Mouse (Mus musculus) cerebellum, postnatal 14 days (tissue): ENCODE data around the gene Vsir.

ENCODE experiments used
- DNase-seq, 2 experiments: peaks; one replicate each; pipeline ENCODE4 v3.0.0; 2021; ENCODE audit warnings: mixed read lengths in 2 of 2

Vsir gene

DNA sequence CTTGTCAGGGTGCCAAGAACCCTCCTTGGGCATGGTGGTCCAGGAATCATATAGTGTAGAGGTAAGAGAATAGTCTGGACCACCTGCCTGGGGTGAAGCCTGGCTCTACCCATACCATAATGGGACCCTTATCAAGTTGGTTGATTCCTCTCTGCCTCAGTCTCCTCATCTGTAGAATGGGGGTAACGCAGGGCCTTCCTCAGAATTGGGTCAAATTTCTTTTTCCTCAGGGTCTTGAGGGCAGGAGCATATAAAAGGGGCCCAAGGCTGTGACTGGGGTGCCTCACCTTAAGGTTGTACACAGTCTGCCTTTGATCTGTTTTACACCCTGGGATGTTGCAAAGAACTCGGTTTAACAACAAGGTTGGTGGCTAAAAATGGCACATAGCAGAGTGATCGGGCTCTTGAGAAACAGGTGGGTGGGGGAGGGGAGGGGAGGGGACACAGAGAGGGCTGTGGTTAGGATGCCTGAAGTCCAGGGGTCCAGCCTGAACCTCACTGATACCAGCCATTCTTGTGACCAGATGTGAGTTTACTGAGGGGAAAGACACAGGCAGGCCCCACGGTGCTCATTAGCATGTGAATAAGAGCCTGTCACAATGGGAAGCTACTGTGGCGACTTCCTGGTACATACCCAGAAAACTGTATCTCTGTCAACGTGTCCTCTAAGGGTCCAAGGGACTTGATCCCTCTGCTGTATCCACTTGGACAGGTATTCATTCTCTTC lies 43.7 kb downstream of the Vsir start:
- no peak for DNase-seq

DNA sequence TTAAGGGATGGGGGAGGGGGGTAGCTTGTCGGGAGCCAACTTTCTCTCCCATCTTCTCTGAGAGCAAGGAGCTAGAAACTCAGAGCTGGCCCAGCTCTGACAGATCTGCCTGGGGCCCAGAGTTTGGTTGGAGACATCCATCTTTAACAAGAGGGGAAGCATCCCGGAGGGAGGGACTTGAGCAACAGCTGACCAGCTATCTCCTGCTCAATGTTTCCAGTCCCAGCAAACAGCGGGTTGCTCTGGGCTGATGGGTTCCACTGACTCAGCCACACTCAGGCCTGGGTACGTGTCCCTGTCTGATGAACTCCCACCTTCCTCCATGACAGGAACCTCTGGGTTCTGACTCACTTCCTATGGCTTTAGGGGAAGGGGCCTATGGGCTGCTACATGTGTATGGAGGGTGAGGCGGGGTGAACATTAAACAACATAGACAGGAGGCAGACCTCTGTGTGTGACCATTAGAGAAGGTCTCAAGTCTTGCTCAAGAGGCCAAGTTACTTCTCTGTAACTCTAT lies 44.3 kb downstream of the Vsir start:
- DNase-seq = no peak

DNA sequence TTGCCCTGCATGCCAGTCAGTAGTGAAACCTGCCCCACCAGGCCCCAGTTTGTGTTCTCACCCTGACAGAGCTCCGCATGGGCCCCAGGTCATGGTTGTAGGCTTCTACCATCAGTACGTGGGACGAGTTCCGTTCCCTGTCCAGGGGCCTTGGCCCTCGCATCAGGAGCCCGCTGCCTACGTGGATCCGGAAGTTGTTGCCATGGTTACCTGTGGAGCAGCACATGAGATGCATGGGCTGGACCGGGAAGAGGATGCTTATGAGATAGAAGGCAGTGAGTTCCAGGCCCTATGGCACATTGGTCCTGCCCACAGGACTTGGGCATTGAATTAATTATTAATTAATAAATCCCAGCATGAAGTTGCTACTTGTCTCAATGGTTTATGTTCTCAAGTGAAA lies 45.0 kb downstream of the Vsir start:
- no peak for DNase-seq

DNA sequence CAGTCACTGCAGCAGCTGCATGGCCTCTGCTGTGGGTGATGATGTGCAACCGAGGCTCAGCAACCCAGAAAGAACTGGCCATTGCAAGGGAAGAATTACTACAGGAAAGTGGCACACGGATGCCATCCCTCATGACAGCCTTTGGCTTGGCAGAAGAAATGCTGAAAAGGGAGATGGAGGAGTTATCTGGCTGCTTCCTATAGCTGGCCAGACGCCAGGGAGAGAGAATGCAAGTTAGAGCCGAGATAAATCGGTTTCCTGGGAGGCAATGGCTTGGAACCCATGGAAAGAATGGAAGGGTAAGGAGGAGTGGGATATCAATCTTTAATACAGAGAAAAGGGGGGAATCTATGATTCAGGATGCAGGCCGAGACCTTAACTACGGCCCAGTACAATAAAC lies 48.3 kb downstream of the Vsir start:
- no peak for DNase-seq

DNA sequence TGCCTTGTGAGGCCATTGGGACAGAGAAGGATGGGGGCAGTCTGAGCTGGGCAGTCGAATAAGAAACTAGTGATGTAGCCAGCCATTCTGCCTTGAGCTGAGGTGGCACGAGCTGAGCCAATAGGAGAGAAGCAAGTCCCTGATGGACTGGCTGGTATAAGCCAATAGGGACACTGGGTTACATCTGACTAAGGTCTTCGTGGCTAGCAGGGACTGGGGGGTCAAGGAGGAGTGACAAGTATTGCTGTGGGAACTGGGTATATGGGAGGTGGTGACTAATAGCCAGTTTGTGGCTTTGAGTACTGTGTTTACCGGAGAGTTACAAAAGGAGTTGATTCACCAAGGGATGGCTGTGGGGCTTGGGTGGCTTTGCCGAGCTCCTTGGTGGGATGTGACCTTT lies 49.0 kb downstream of the Vsir start:
- DNase-seq = no peak

DNA sequence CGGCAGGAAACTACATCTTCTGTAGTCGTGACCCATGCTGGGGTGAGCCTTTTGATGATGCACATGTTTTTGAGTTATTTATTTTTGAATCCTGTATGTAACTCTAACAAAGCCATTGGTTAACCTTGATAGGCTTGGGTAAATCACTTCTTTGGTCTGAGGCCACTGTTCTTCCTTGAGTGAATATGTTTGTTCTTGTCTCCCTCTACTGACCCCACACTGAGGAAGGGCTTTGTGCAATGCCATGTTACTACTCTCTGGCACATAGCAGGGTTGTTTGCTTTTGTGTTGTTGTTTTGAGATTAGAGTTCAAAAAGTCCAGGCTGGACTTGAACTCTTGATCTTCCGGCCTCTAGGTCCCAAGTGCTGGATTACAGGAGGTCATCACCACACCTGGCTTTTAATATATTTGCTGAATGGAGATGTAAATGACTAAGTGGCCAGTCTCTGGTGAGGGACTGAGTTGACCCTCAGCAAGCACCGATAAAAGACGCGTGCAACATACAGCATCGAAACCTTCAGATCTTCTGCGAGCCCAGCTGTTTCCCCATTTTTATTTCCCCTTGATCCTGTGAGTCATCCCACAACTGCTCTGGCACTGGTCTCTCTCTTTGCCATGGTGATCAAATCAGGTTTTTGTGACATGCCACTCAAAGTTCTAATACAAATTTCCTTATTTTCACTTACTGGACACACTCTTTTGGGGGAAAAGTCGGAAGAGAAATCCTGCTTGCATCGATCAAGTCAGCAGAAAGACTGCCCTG lies 51.6 kb downstream of the Vsir start:
- DNase-seq = no peak

DNA sequence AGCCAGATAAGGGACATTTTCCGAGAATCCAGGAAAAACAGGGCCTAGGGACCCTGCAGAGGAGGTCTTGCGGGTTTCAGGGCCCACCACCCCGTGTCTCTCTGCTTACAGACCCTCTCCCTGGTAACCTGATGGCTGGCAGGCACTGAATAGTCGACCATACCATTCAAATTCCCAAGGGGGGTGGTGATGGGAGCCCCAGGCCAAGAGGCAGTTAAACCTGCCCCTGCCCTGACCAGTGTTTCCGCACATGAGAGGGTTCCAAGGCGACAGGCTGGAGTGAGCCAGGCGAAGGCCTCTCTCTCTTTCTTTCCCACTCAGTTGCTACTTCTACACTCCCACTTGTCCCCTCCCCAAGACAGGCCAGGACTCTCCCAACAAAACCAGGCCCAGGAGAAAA lies 52.8 kb downstream of the Vsir start, which contains the start of gene Gm17455:
Gene Gm17455, plus strand, starts transcription at position 278 of the 400 bp plus-strand sequence.
- no peak for DNase-seq

DNA sequence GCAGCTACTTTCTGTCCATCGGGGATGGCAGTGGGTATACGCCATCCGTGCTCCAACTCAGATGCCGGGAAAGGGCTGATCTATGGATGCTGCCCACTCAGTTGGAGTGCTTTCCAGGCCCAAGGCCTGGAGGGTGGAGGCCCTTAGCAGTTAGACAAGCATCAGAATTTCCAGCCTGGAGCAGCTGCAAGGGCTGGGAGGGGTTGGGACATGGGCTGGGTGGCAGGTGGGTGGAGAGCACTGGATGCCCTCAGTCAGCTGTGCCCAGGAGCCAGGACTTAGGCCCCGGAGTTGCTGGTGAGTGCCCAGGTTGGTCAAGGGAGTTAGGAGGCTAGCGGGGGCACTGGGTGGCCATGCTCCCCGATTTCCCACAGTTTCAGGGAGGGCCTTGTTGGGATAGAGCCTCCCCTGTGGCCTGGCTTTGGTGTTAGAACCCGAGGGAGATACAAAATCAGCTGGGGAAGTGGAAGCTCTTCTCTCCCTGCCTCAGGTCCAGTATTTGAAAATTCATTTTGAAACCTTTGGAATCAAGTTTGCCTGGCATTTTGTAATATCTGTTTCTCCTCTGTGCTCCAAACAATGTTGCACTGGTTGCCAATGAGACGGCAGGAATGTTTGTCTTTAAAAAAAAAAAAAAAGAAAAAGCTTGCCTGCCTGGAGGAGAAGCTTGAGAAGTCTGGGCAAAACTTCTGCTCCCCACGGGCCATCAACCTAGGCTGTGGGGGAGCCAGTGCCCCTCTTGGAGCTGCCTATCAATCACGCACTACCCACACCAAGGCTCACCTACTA lies 54.0 kb downstream of the Vsir start:
- no peak for DNase-seq

DNA sequence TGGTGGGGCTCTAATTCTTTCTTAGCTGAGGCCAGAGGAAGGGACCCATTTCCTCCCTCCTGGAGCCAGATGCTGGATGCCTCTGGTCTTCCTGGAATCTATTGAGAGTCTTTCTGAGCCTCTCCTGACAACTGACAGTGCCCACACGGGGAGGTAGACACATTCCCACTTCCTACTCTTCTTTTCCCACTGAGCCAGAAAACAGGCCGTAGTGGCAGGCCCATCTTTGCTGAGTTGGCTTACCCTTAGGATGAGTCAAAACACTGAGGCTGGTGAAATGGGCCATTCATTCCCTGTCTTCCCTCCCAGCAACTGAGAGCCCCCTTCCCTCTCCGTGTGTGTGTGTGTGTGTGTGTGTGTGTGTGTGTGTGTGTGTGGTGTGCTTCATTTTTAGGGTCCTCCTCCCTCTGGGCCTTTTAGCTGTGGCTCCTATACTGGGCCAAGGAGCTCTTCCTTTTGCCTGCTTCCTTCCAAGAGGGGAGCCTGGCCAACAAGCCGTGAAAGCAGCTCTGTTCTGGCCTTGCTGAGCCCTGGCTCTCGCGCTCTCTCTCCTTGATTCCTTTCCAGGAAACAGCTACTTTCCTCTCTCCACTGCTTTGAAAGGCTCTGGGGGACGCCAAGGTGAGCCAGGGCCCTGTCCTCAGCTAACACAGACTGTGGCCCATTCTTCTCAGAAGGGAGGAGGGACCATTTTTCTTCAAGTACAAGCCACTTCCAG lies 59.0 kb downstream of the Vsir start:
- DNase-seq = peak; percentile 69 to 76

DNA sequence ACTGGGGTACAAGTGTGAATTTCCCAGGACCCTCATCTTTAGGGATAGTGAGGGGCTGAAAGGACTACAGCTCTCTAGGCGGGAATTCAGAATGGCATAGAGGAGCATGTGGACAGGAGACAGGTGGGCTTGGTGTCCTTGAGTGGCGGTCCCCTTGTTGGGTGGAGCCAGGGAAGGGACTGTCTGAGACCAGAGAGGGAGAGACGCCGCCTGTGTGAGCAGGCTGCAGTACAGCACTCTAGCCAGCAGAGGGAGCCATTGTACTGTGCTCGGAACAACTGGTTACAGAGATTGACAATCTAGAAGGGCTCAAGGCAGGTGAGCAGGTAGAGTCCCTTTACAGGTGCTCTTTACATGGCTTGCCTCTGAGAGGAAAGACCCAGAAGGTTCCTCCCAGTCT lies 61.2 kb downstream of the Vsir start:
- DNase-seq = peak; percentile 84 to 85

DNA sequence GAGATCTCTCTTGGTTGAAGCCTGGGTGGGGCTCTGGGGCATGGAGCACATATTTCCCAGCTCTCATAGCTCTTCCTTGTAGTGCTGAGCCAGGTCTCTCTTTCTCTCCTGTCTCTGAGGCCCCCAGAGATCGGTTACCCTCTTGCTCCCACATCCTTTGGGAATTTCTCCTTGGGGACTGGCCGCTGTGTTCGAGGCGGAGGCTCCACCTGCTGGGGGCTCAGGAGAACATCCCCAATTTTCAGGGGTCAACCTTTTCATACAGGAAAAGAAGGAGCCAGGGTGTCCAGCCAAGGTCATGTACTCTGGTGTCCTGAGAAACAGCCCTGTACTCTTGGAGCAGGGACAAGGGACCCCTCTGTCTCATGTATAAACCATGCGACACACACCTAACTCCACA lies 65.1 kb downstream of the Vsir start:
- no peak for DNase-seq

DNA sequence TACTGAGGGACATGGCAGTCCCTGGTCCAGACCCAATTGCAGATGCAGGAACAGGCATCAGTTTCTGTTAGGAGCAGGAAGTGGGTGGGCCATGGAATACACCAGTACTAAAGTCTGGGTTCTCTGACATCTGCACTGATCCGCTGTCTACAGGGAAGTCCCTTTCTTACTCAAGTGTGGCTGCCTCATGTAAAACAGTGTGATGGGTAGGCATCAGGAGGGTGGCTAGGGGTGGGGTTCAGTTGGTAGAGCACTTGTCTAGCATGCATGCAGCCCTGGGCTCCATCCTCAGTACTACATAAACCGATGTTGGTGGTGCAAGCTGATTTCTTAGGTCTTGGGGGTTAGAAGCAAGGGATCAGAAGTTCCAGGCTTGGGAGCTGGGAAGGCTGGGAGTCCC lies 67.1 kb downstream of the Vsir start:
- DNase-seq = no peak

DNA sequence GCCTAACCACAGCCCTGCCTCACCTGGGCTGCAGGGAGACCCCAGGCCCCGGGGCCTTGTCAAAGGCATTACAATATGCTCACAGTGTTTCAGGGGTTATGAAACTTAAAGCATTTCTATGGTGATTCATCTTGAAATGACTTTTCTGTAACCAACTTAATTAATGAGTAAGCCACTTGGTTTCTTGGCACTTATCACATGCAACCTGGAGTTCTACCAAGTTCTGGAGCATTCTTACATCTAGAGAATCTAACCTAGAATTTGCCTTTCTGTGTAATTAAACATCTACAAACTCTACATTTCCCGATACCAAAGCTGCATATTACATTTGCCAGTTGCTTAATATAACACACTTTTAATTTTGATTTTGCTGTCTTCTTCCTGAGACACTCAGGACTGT lies 70.4 kb downstream of the Vsir start:
- no peak for DNase-seq

DNA sequence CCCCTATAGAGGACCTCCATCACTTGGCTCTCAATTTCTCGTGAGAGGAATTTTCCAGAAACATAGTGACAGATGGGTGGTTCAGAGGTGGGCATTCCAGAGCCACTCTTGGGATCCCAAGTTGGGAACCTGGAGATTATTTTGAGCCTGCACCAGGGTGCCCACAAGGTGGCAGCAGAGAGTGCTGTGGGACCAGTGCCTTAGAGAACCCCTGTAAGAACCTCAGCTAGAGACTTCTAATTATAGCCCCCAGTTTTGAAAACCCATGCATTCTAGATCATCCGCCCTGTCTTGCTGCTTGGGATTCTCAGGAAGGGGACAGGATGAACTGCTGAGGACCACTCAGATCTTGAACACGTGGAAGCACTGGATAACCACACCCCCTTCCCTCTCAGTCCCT lies 71.5 kb downstream of the Vsir start:
- peak; percentile 87 to 91 for DNase-seq

DNA sequence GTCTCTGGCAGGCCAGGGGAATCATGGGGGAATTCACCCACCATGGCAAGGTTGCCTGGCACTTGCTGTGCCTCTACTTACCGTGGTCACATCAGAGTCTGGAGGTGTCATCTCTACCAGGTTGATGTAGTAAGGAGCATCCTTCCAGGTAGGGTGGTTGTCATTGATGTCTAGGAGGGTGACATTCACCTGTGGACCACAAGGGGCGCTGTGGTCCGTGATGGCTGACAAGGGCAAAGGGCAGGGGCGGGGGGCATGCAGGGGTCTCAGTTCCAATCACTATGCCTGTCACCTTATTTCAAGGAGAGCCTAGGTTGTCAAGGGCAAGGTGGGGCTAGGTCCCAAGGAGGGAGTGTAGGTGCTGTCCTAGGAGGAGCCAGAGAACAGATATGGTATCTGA lies 73.0 kb downstream of the Vsir start:
- DNase-seq = no peak
